25 mouse cellular contexts compared by ENCODE assay signal in genomic region chr7:140219268-140219667, GRCm38 (mm10). TPM values are rescaled to one million over a fixed set of nuclear protein-coding genes. Genes with fewer than 3 reads are reported as not detected.
DNase-seq lines count a peak whose midpoint lies in the region; ATAC-seq and TF ChIP-seq lines count a peak whose summit lies in the region.
"Had no signal": no experiment of that assay in that cellular context is flagged by ENCODE, and none has a peak within 500 bp of the region (broad histone marks: within the 10 kb centered on the region; RNA-seq: fewer than 3 reads in every experiment).

No protein-coding gene starts in this region.

- DNase-seq in kidney, adult 9 months: peak; percentile 4
- no peak for DNase-seq in kidney, postnatal 10 days
- peak; percentile 2 for DNase-seq in CH12.LX (ENCODE audit: extremely low read depth)
- DNase-seq in R1 (ENCODE audit: low read depth, low spot score): peak; percentile 17
- DNase-seq in limb, embryonic 14.5 days (ENCODE audit: low spot score): peak; percentile 9
- DNase-seq in hindbrain, embryonic 10.5 days (ENCODE audit: low spot score): no peak
- DNase-seq: cerebellum, adult 11-12 months; cerebellum, postnatal 25 days; forebrain, postnatal 0 days; gastrocnemius, postnatal 10 days; layer of hippocampus, adult 9-11 months; liver, postnatal 0 days; lung, postnatal 36 days; thymus, postnatal 14 days had no signal

- in situ Hi-C loops in CH12.LX (cut with MboI; ENCODE audit: low pct_ligation_motif_present, low pct_unique_long_range_greater_than_20kb, low sequenced_read_pairs): no loop called here

- TF ChIP-seq EP300 in CH12.LX (IDR thresholded peaks at IDR 0.05; ENCODE audit: low read length): no peak

- WGBS in limb, embryonic 14.5 days: 25% methylated on average over 1 of the region's 1 CpGs
- 11% methylated on average over 1 of the region's 1 CpGs for WGBS in liver, embryonic 12.5 days (ENCODE audit: insufficient replicate concordance)
- 13% methylated on average over 1 of the region's 1 CpGs for WGBS in hindbrain, embryonic 10.5 days

- H3K9me3 ChIP-seq in CH12.LX (replicated peaks; ENCODE audit: low read length): no peaks in the 10 kb centered on the region
- H3K9me3 ChIP-seq in limb, embryonic 14.5 days (ENCODE audit: control insufficient read depth, low read length): no peaks in the 10 kb centered on the region
- no peaks in the 10 kb centered on the region for H3K9me3 ChIP-seq in liver, embryonic 12.5 days (replicated peaks)
- H3K9me3 ChIP-seq in hindbrain, embryonic 10.5 days: peaks cover 2% of the 10 kb centered on the region; the same call in 1 of the 2 replicates
- H3K9me3 ChIP-seq: embryonic facial prominence, embryonic 13.5 days; kidney, embryonic 15.5 days; limb, embryonic 15.5 days had no signal

- peaks cover 88% of the 10 kb centered on the region for H3K27me3 ChIP-seq in CH12.LX (replicated peaks)
- H3K27me3 ChIP-seq in limb, embryonic 14.5 days (ENCODE audit: control insufficient read depth, insufficient read depth, low read length): no peaks in the 10 kb centered on the region
- H3K27me3 ChIP-seq in liver, embryonic 12.5 days (replicated peaks): no peaks in the 10 kb centered on the region
- H3K27me3 ChIP-seq in hindbrain, embryonic 10.5 days (ENCODE audit: insufficient read depth, poor library complexity, severe bottlenecking): no peaks in the 10 kb centered on the region
- H3K27me3 ChIP-seq: embryonic facial prominence, embryonic 13.5 days; kidney, embryonic 15.5 days; limb, embryonic 15.5 days had no signal

- H3K9ac ChIP-seq in CH12.LX (ENCODE audit: insufficient read depth, low read depth): no peak overlapping the region
- H3K9ac ChIP-seq in limb, embryonic 14.5 days (ENCODE audit: low read depth, low read length, severe bottlenecking): no peak overlapping the region
- H3K9ac ChIP-seq in liver, embryonic 12.5 days: no peak overlapping the region
- H3K9ac ChIP-seq: embryonic facial prominence, embryonic 13.5 days; forebrain, postnatal 0 days; kidney, embryonic 15.5 days; limb, embryonic 15.5 days; liver, postnatal 0 days had no signal

- H3K4me1 ChIP-seq in CH12.LX (ENCODE audit: control insufficient read depth in 1 of 2, insufficient read depth in 2 of 2): no peaks in the 10 kb centered on the region
- H3K4me1 ChIP-seq in limb, embryonic 14.5 days (ENCODE audit: control insufficient read depth, insufficient read depth, low read length): no peaks in the 10 kb centered on the region
- H3K4me1 ChIP-seq in liver, embryonic 12.5 days: no peaks in the 10 kb centered on the region
- no peaks in the 10 kb centered on the region for H3K4me1 ChIP-seq in hindbrain, embryonic 10.5 days (replicated peaks)
- H3K4me1 ChIP-seq: embryonic facial prominence, embryonic 13.5 days; kidney, embryonic 15.5 days; limb, embryonic 15.5 days had no signal

- H3K36me3 ChIP-seq in CH12.LX (replicated peaks in 1 of 2; ENCODE audit: control insufficient read depth in 1 of 2, insufficient read depth in 1 of 2, low read length in 1 of 2): no peaks in the 10 kb centered on the region
- H3K36me3 ChIP-seq in limb, embryonic 14.5 days (ENCODE audit: control insufficient read depth, insufficient read depth, low read length): no peaks in the 10 kb centered on the region
- H3K36me3 ChIP-seq in liver, embryonic 12.5 days: no peaks in the 10 kb centered on the region
- H3K36me3 ChIP-seq in hindbrain, embryonic 10.5 days: no peaks in the 10 kb centered on the region
- H3K36me3 ChIP-seq: embryonic facial prominence, embryonic 13.5 days; kidney, embryonic 15.5 days; limb, embryonic 15.5 days had no signal

- TF ChIP-seq CTCF in CH12.LX (conservative IDR thresholded peaks at IDR 0.05 in 1 of 2, IDR thresholded peaks at IDR 0.05 in 1 of 2; ENCODE audit: low read depth in 2 of 2, low read length in 2 of 2): no peak

- H3K79me2 ChIP-seq in CH12.LX (replicated peaks; ENCODE audit: control insufficient read depth, extremely low read depth, insufficient read depth, poor library complexity, severe bottlenecking): no peaks in the 10 kb centered on the region

- dilution Hi-C loops in CH12.LX (cut with MboI; ENCODE audit: extremely low pct_ligation_motif_present, extremely low pct_unique_long_range_greater_than_20kb, low sequenced_read_pairs): no loop called here

- H3K27ac ChIP-seq in CH12.LX (ENCODE audit: insufficient read depth, low read depth): no peak overlapping the region
- no peak overlapping the region for H3K27ac ChIP-seq in limb, embryonic 14.5 days (replicated peaks; ENCODE audit: low read depth, low read length)
- H3K27ac ChIP-seq in liver, embryonic 12.5 days: no peak overlapping the region
- H3K27ac ChIP-seq in hindbrain, embryonic 10.5 days: no peak overlapping the region
- H3K27ac ChIP-seq: embryonic facial prominence, embryonic 13.5 days; kidney, embryonic 15.5 days; limb, embryonic 15.5 days; stomach, postnatal 0 days had no signal

- no peak overlapping the region for H3K4me3 ChIP-seq in CH12.LX (replicated peaks in 1 of 3; ENCODE audit: low read depth in 2 of 3, low read length in 2 of 3, poor library complexity in 1 of 3)
- H3K4me3 ChIP-seq in limb, embryonic 14.5 days (replicated peaks; ENCODE audit: low read length): no peak overlapping the region
- H3K4me3 ChIP-seq in liver, embryonic 12.5 days: no peak overlapping the region
- H3K4me3 ChIP-seq in hindbrain, embryonic 10.5 days: no peak overlapping the region
- H3K4me3 ChIP-seq: embryonic facial prominence, embryonic 13.5 days; kidney, embryonic 15.5 days; limb, embryonic 15.5 days had no signal

- no peak for TF ChIP-seq POLR2A in CH12.LX (IDR thresholded peaks at IDR 0.05; ENCODE audit: low read depth, low read length)
- no peak for TF ChIP-seq POLR2A in limb, embryonic 14.5 days (IDR thresholded peaks at IDR 0.05; ENCODE audit: borderline replicate concordance, extremely low read depth, insufficient read depth, insufficient read length)

- no peak for TF ChIP-seq RAD21 in CH12.LX (IDR thresholded peaks at IDR 0.05; ENCODE audit: low read depth, low read length)

- H3K4me2 ChIP-seq in CH12.LX (ENCODE audit: insufficient read depth, low read depth, poor library complexity, severe bottlenecking): no peak overlapping the region
- no peak overlapping the region for H3K4me2 ChIP-seq in limb, embryonic 14.5 days (replicated peaks; ENCODE audit: low read depth, low read length, severe bottlenecking)
- no peak overlapping the region for H3K4me2 ChIP-seq in liver, embryonic 12.5 days
- H3K4me2 ChIP-seq: embryonic facial prominence, embryonic 13.5 days; kidney, embryonic 15.5 days; limb, embryonic 15.5 days; midbrain, embryonic 11.5 days had no signal

- ATAC-seq in limb, embryonic 14.5 days (ENCODE audit: low FRiP score, low read depth): no peak
- no peak for ATAC-seq in liver, embryonic 12.5 days
- ATAC-seq: forebrain, postnatal 0 days; liver, postnatal 0 days had no signal

TF ChIP-seq in CH12.LX, 34 proteins besides CTCF, POLR2A, EP300 and RAD21 (continues in another document):
- TF ChIP-seq JUN (IDR thresholded peaks at IDR 0.05; ENCODE audit: insufficient read depth, low read depth, low read length): no peak
- TF ChIP-seq ZC3H11A (IDR thresholded peaks at IDR 0.05; ENCODE audit: low read depth, low read length): no peak
- no peak for TF ChIP-seq UBTF (IDR thresholded peaks at IDR 0.05; ENCODE audit: low read depth, low read length)
- TF ChIP-seq KAT2A (IDR thresholded peaks at IDR 0.05; ENCODE audit: insufficient replicate concordance, low read length): no peak

RNA-seq across cellular contexts. Expression of gene Cd163l1, which starts 1.2 kb away (rescaled TPM):
- total RNA-seq in CH12.LX (2012; rRNA removed) (not detected in 2 replicates), CH12.LX (2014; rRNA removed) (not detected in 2 replicates)
- not detected in 2 replicates for polyA plus RNA-seq in CH12.LX (2012; ENCODE audit: insufficient read length, low read depth)
- 0.04 and 0.05 TPM in 2 replicates for polyA plus RNA-seq in limb, embryonic 14.5 days (2012; rRNA removed)
- polyA plus RNA-seq in limb, embryonic 14.5 days (2014; fragmentation: Nextera tagmentation; extraction: Ambion mirVana): 0.11 TPM in 2 replicates
- polyA plus RNA-seq in liver, embryonic 12.5 days (2016; fragmentation: Nextera tagmentation; extraction: Ambion mirVana): 0.08 TPM in 1 of 2 replicates, not detected in the other
- not detected in 2 replicates for polyA plus RNA-seq in hindbrain, embryonic 10.5 days (2016; fragmentation: Nextera tagmentation; extraction: Ambion mirVana)
- total RNA-seq: forebrain, postnatal 0 days; gastrocnemius, postnatal 10 days; heart, adult 8-10 months; heart, postnatal 25 days had no signal
- polyA plus RNA-seq: brain, embryonic 14.5 days; embryonic facial prominence, embryonic 13.5 days; forebrain, postnatal 0 days; kidney, embryonic 15.5 days; limb, embryonic 15.5 days; midbrain, embryonic 11.5 days; neural tube, embryonic 14.5 days had no signal

RNA-seq across cellular contexts. Expression of gene Olfr524, which starts 13.5 kb away (rescaled TPM):
- total RNA-seq in CH12.LX (2012; rRNA removed) (not detected in 2 replicates), CH12.LX (2014; rRNA removed) (not detected in 2 replicates)
- polyA plus RNA-seq in CH12.LX (2012; ENCODE audit: insufficient read length, low read depth): not detected in 2 replicates
- not detected in 2 replicates for polyA plus RNA-seq in limb, embryonic 14.5 days (2012; rRNA removed)
- polyA plus RNA-seq in limb, embryonic 14.5 days (2014; fragmentation: Nextera tagmentation; extraction: Ambion mirVana): not detected in 2 replicates
- not detected in 2 replicates for polyA plus RNA-seq in liver, embryonic 12.5 days (2016; fragmentation: Nextera tagmentation; extraction: Ambion mirVana)
- polyA plus RNA-seq in hindbrain, embryonic 10.5 days (2016; fragmentation: Nextera tagmentation; extraction: Ambion mirVana): not detected in 2 replicates
- total RNA-seq: forebrain, postnatal 0 days; gastrocnemius, postnatal 10 days; heart, adult 8-10 months; heart, postnatal 25 days; left cerebral cortex, adult 8-10 months had no signal
- polyA plus RNA-seq: brain, embryonic 14.5 days; embryonic facial prominence, embryonic 13.5 days; forebrain, postnatal 0 days; kidney, embryonic 15.5 days; limb, embryonic 15.5 days; liver, postnatal 0 days; midbrain, embryonic 11.5 days; neural tube, embryonic 14.5 days; stomach, postnatal 0 days had no signal

RNA-seq across cellular contexts. Expression of gene 5830411N06Rik, which starts 27.8 kb away (rescaled TPM):
- not detected in 2 replicates for total RNA-seq in CH12.LX (2012; rRNA removed)
- not detected in 2 replicates for total RNA-seq in CH12.LX (2014; rRNA removed)
- polyA plus RNA-seq in CH12.LX (2012; ENCODE audit: insufficient read length, low read depth): not detected in 2 replicates
- 0.01 and 0.03 TPM in 2 replicates for polyA plus RNA-seq in limb, embryonic 14.5 days (2012; rRNA removed)
- polyA plus RNA-seq in limb, embryonic 14.5 days (2014; fragmentation: Nextera tagmentation; extraction: Ambion mirVana): not detected in 2 replicates
- polyA plus RNA-seq in liver, embryonic 12.5 days (2016; fragmentation: Nextera tagmentation; extraction: Ambion mirVana): not detected in 2 replicates
- polyA plus RNA-seq in hindbrain, embryonic 10.5 days (2016; fragmentation: Nextera tagmentation; extraction: Ambion mirVana): not detected in 2 replicates
- total RNA-seq: forebrain, postnatal 0 days; gastrocnemius, postnatal 10 days; heart, adult 8-10 months; heart, postnatal 25 days had no signal
- polyA plus RNA-seq: brain, embryonic 14.5 days; embryonic facial prominence, embryonic 13.5 days; forebrain, postnatal 0 days; kidney, embryonic 15.5 days; limb, embryonic 15.5 days; liver, postnatal 0 days; midbrain, embryonic 11.5 days; neural tube, embryonic 14.5 days; stomach, postnatal 0 days had no signal

RNA-seq across cellular contexts. Expression of gene Olfr523, which starts 46.3 kb away (rescaled TPM):
- total RNA-seq in CH12.LX (2012; rRNA removed) (not detected in 2 replicates), CH12.LX (2014; rRNA removed) (not detected in 2 replicates)
- not detected in 2 replicates for polyA plus RNA-seq in CH12.LX (2012; ENCODE audit: insufficient read length, low read depth)
- polyA plus RNA-seq in limb, embryonic 14.5 days (2012; rRNA removed): not detected in 2 replicates
- polyA plus RNA-seq in limb, embryonic 14.5 days (2014; fragmentation: Nextera tagmentation; extraction: Ambion mirVana): not detected in 2 replicates
- not detected in 2 replicates for polyA plus RNA-seq in liver, embryonic 12.5 days (2016; fragmentation: Nextera tagmentation; extraction: Ambion mirVana)
- polyA plus RNA-seq in hindbrain, embryonic 10.5 days (2016; fragmentation: Nextera tagmentation; extraction: Ambion mirVana): not detected in 2 replicates
- total RNA-seq: forebrain, postnatal 0 days; gastrocnemius, postnatal 10 days; heart, adult 8-10 months; heart, postnatal 25 days had no signal
- polyA plus RNA-seq: brain, embryonic 14.5 days; embryonic facial prominence, embryonic 13.5 days; forebrain, postnatal 0 days; kidney, embryonic 15.5 days; limb, embryonic 15.5 days; liver, postnatal 0 days; midbrain, embryonic 11.5 days; neural tube, embryonic 14.5 days; stomach, postnatal 0 days had no signal

RNA-seq across cellular contexts. Expression of gene Olfr522, which starts 54.7 kb away (rescaled TPM):
- total RNA-seq in CH12.LX (2012; rRNA removed) (not detected in 2 replicates), CH12.LX (2014; rRNA removed) (not detected in 2 replicates)
- polyA plus RNA-seq in CH12.LX (2012; ENCODE audit: insufficient read length, low read depth): not detected in 2 replicates
- not detected in 2 replicates for polyA plus RNA-seq in limb, embryonic 14.5 days (2012; rRNA removed)
- polyA plus RNA-seq in limb, embryonic 14.5 days (2014; fragmentation: Nextera tagmentation; extraction: Ambion mirVana): not detected in 2 replicates
- not detected in 2 replicates for polyA plus RNA-seq in liver, embryonic 12.5 days (2016; fragmentation: Nextera tagmentation; extraction: Ambion mirVana)
- polyA plus RNA-seq in hindbrain, embryonic 10.5 days (2016; fragmentation: Nextera tagmentation; extraction: Ambion mirVana): not detected in 2 replicates
- total RNA-seq: forebrain, postnatal 0 days; gastrocnemius, postnatal 10 days; heart, adult 8-10 months; heart, postnatal 25 days; left cerebral cortex, adult 8-10 months had no signal
- polyA plus RNA-seq: brain, embryonic 14.5 days; embryonic facial prominence, embryonic 13.5 days; forebrain, postnatal 0 days; kidney, embryonic 15.5 days; limb, embryonic 15.5 days; liver, postnatal 0 days; midbrain, embryonic 11.5 days; neural tube, embryonic 14.5 days; stomach, postnatal 0 days had no signal

Comparison
In these comparisons a context has a peak if more than half of its experiments do, and no peak if none do; other contexts are left out.
1. DNase-seq: peak in kidney, adult 9 months (single experiment), CH12.LX (single experiment), R1 (single experiment) and limb, embryonic 14.5 days (single experiment); none in kidney, postnatal 10 days (single experiment) and hindbrain, embryonic 10.5 days (single experiment).